Mouse (Mus musculus) kidney, embryonic 15.5 days (tissue): ENCODE data around the gene Hsdl2. TPM values are rescaled to one million over a fixed set of nuclear protein-coding genes. Genes with fewer than 3 reads are reported as not detected.
A peak's percentile ranks its signal among the peaks of the same experiment; 100 is the strongest.

Experiments used
- ATAC-seq: fragments of 200-750 bp; cut with Nextera tagmentation; replicated peaks from 2 replicates; pipeline ENCODE4 v1.8.0; 2017; ENCODE audit warnings: moderate TSS enrichment; ENCODE audit not compliant: low FRiP score
- H3K27ac ChIP-seq: fragments of 300-500 bp; sonication (generic); 2 replicates; pipeline ENCODE4 v1.5.1; 2015; ENCODE audit warnings: mild to moderate bottlenecking, inconsistent platforms
- H3K27me3 ChIP-seq: fragments of 300-500 bp; sonication (generic); 2 replicates; pipeline ENCODE4 v1.6.1; 2015; ENCODE audit warnings: inconsistent platforms
- H3K36me3 ChIP-seq: fragments of 300-500 bp; sonication (generic); 2 replicates; pipeline ENCODE4 v1.6.1; 2015; ENCODE audit warnings: inconsistent platforms
- H3K4me1 ChIP-seq: fragments of 300-500 bp; sonication (generic); 2 replicates; pipeline ENCODE4 v1.6.1; 2015; ENCODE audit warnings: inconsistent platforms
- H3K4me2 ChIP-seq: fragments of 300-500 bp; sonication (generic); 2 replicates; pipeline ENCODE4 v1.6.1; 2015; ENCODE audit warnings: moderate library complexity, mild to moderate bottlenecking, inconsistent platforms
- H3K4me3 ChIP-seq: fragments of 300-500 bp; sonication (generic); replicated peaks from 2 replicates; pipeline ENCODE4 v1.5.1; 2015; ENCODE audit warnings: mild to moderate bottlenecking, inconsistent platforms
- H3K9ac ChIP-seq: fragments of 300-500 bp; sonication (generic); 2 replicates; pipeline ENCODE4 v1.6.1; 2015; ENCODE audit warnings: mild to moderate bottlenecking, inconsistent platforms
- H3K9me3 ChIP-seq: fragments of 300-500 bp; sonication (generic); replicated peaks from 2 replicates; pipeline ENCODE4 v1.6.1; 2016; ENCODE audit warnings: inconsistent platforms
- WGBS: fragments of 180-500 bp; shearing (Covaris S2); methylation state at CpG from one replicate; pipeline ENCODE4 v1.1.7; 2015; ENCODE audit warnings: mixed read lengths; 5-methylcytosine and 5-hydroxymethylcytosine counted together
- polyA plus RNA-seq: library from polyadenylated mRNA; unstranded; fragments of >200 nt; fragmentation: Nextera tagmentation; extraction: Ambion mirVana; gene quantifications from 2 replicates; pipeline ENCODE4 v1.2.1, GENCODE M21; 2015

The Hsdl2 gene
- polyA plus RNA-seq, 1 experiment from 2014 or later = 24.1 TPM

DNA sequence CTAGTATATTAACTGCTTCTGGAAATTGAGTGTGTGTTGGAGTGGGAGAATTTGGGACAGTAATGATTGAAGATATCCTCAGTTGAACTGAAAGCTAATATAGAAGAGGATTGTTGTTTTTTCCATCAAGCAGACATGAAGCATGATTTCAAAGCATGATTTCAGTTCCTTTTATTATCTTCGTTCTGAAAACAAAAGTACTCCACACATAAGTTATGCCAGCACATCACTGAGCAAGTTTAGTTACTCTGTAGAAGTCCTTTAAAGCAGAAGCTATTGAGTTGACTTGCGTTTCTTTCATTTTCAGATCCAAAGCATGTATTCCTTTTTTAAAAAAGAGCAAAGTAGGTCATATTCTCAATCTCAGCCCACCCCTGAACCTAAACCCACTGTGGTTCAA is 15.2 kb downstream of the Hsdl2 start:
- Histone ChIP-seq H3K4me2 (no peak overlapping the region), H3K4me1 (no peaks in the 10 kb centered on the region), H3K36me3 (0 out of 2 replicates have a peak, but pooled peaks cover 5% of the 10 kb centered on the region), H3K4me3 (no peak overlapping the region), H3K27ac (no peak overlapping the region), H3K9me3 (no peaks in the 10 kb centered on the region), H3K27me3 (no peaks in the 10 kb centered on the region), H3K9ac (no peak overlapping the region)
- WGBS = 80% methylated on average over 2 of the region's 2 CpGs
- no peak for ATAC-seq

DNA sequence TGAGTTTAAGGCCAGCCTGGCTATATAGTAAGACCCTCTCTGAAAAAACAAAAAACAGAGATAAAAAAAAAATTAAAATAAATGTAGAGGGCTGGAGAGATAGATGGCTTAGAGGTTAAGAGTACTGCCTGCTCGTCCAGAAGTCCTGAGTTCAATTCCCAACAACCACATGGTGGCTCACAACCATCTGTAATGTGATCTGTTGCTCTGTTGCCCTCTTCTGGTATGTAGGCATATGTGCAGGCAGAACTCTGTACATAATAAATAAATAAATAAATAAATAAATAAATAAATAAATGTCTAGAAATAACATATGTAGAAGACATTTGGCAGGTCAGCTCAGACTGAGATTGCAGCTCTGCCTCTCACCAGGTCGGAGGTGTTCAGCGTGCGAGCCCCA is 21.3 kb downstream of the Hsdl2 start:
- Histone ChIP-seq H3K4me1 (no peaks in the 10 kb centered on the region), H3K9me3 (no peaks in the 10 kb centered on the region), H3K4me2 (no peak overlapping the region), H3K9ac (no peak overlapping the region), H3K27ac (no peak overlapping the region), H3K27me3 (no peaks in the 10 kb centered on the region), H3K4me3 (no peak overlapping the region), H3K36me3 (no peaks in the 10 kb centered on the region)
- no peak for ATAC-seq
- 88% methylated on average over 4 of the region's 4 CpGs for WGBS

DNA sequence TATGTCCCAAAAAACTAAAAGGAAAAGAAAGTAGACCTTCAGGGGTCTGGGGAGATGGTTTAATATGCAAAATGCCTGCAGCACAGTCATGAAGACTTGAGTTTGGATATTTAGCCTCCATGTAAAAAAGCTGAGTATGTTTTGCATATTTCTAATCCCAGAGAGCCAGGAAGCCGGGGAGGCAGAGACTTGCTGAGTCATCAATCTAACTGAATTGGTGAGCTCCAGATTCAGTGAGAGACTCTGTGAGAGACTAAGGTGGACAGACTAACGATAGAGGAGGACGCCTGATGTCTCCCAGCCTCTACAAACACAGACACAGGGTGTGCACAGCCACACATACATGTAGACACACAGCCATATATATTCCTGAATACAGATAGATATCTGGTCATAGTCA is 23.5 kb downstream of the Hsdl2 start:
- H3K27me3 ChIP-seq = no peaks in the 10 kb centered on the region
- no peaks in the 10 kb centered on the region for H3K9me3 ChIP-seq
- H3K9ac ChIP-seq = no peak overlapping the region
- no peak overlapping the region for H3K4me3 ChIP-seq
- no peak overlapping the region for H3K27ac ChIP-seq
- 69% methylated on average over 3 of the region's 3 CpGs for WGBS
- H3K4me2 ChIP-seq = no peak overlapping the region
- no peak for ATAC-seq
- H3K36me3 ChIP-seq = no peaks in the 10 kb centered on the region
- no peaks in the 10 kb centered on the region for H3K4me1 ChIP-seq

DNA sequence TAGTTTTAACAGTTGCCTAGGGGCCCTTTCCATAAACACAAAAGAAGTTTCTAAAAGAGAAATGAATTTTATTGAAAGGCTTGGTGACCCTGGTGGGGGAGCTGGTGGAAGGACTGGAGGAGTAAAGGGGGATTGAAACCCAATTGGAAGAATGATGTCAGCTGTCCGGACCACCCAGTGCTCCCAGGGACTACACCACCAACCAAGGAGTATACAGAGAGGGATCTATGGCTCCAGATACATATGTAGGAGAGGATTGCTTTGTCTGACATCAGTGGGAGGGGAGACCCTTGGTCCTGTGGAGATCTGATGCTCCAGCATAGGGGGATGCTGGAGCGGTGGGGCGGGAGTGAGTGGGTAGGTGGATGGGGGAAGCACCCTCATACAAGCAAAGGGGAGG is 24.1 kb downstream of the Hsdl2 start:
- Histone ChIP-seq H3K4me1 (no peaks in the 10 kb centered on the region), H3K36me3 (no peaks in the 10 kb centered on the region), H3K9me3 (no peaks in the 10 kb centered on the region), H3K4me3 (no peak overlapping the region), H3K27me3 (no peaks in the 10 kb centered on the region), H3K27ac (no peak overlapping the region), H3K9ac (no peak overlapping the region), H3K4me2 (no peak overlapping the region)
- WGBS = 93% methylated on average over 3 of the region's 3 CpGs
- ATAC-seq = no peak

DNA sequence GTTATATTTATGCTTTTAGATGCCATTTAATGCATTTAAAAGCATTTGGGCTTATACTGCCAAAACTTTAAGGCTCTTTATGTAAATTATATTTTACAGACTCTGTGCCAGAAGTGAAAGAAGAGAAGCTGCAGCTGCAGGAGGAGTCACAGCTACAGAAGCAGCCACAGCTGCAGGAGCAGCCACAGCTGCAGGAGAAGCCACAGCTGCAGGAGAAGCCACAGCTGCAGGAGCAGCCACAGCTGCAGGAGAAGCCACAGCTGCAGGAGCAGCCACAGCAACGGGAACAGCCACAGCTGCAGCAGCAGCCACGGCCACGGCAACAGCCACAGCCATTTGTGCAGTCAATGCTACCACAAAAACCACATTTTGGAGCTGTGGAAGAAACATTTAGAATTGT is 29.0 kb downstream of the Hsdl2 start:
- no peak overlapping the region for H3K4me3 ChIP-seq
- WGBS = 77% methylated on average over 3 of the region's 3 CpGs
- no peaks in the 10 kb centered on the region for H3K27me3 ChIP-seq
- H3K27ac ChIP-seq = no peak overlapping the region
- ATAC-seq = no peak
- no peaks in the 10 kb centered on the region for H3K9me3 ChIP-seq
- no peak overlapping the region for H3K4me2 ChIP-seq
- no peaks in the 10 kb centered on the region for H3K4me1 ChIP-seq
- H3K9ac ChIP-seq = no peak overlapping the region
- H3K36me3 ChIP-seq = peaks cover 3% of the 10 kb centered on the region; the same call in 1 of the 2 replicates

DNA sequence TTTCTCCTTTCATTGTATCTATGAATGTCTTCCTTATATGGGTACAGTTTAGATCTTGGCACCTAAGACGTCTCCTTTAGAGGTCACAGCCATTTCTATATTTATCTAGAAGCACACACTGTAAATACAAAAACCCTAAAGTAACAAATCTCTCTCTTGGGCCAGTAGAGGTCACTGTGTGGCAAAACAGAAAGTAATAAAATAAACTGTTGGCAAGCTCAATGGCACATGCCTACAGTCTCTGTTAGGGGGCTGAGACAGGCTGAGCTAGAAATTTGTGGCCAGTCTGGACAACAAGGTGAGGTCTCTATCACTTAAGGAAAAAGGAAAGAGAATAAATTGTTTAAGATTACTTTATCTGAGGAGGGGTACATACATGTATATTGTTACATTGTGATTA is 33.6 kb downstream of the Hsdl2 start:
- Histone ChIP-seq H3K4me2 (no peak overlapping the region), H3K4me1 (no peaks in the 10 kb centered on the region), H3K9me3 (no peaks in the 10 kb centered on the region), H3K27ac (no peak overlapping the region), H3K27me3 (no peaks in the 10 kb centered on the region), H3K9ac (no peak overlapping the region), H3K4me3 (no peak overlapping the region), H3K36me3 (peaks cover 3% of the 10 kb centered on the region; the same call in 1 of the 2 replicates)
- ATAC-seq = no peak
- 38% methylated on average over 1 of the region's 1 CpGs for WGBS

DNA sequence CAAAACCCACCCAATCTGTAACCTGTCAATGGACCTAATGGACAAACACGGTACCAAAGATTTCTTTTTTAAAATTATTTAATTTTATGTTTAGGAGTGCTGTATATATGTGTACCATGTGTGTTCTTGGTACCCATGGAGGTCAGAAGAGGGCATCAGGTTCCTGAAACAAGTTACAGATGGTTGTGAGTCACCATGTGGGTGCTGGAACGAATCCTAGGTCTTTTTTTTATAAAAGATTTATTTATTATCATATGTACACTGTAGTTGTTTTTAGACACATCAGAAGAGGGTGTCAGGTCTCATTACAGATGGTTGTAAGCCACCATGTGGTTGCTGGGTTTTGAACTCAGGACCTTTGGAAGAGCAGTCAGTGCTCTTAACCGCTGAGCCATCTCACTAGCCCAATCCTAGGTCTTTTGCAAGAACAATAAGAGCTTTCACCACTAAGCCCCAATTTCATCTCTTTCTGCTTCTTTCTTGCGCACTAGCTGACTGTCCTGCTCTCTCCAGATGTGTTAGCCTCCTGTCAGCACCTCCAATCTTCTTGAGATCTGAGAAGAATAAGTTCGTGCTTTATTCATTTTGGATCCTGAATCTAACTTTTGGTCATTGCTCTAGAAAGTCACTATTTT is 38.4 kb downstream of the Hsdl2 start:
- no peaks in the 10 kb centered on the region for H3K4me1 ChIP-seq
- ATAC-seq = no peak

DNA sequence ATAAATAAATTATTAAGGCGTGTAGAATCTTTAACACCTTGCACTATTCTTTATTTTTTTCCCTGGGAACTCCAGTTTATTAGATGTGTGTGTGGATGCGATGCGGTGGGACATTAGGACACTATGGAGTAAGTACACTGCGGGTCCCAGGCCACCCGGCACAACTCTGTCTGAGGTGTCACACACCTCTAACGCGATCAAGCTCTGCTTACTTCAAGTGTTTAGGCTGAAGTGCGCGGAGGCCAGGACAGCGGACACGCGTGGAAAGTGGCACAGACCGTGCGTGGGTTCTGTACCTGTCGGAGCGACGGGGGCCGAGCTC is 44.3 kb downstream of the Hsdl2 start:
- peak; percentile 80 for ATAC-seq
- Histone ChIP-seq H3K4me2 (peak overlapping the region; percentile 74), H3K9ac (peak overlapping the region; percentile 90), H3K27ac (peak overlapping the region; percentile 91), H3K4me3 (peak overlapping the region; percentile 97), H3K9me3 (no peaks in the 10 kb centered on the region), H3K36me3 (no peaks in the 10 kb centered on the region), H3K27me3 (no peaks in the 10 kb centered on the region), H3K4me1 (peaks cover 22% of the 10 kb centered on the region)
- 1% methylated on average over 18 of the region's 18 CpGs for WGBS

More for the DNA sequence above, 38.4 kb downstream of the Hsdl2 start:
- no peak overlapping the region for H3K27ac ChIP-seq
- no peak overlapping the region for H3K4me3 ChIP-seq
- H3K9me3 ChIP-seq = no peaks in the 10 kb centered on the region
- no peak overlapping the region for H3K4me2 ChIP-seq
- 89% methylated on average over 5 of the region's 5 CpGs for WGBS
- H3K9ac ChIP-seq = no peak overlapping the region
- H3K27me3 ChIP-seq = no peaks in the 10 kb centered on the region
- H3K36me3 ChIP-seq = no peaks in the 10 kb centered on the region

DNA sequence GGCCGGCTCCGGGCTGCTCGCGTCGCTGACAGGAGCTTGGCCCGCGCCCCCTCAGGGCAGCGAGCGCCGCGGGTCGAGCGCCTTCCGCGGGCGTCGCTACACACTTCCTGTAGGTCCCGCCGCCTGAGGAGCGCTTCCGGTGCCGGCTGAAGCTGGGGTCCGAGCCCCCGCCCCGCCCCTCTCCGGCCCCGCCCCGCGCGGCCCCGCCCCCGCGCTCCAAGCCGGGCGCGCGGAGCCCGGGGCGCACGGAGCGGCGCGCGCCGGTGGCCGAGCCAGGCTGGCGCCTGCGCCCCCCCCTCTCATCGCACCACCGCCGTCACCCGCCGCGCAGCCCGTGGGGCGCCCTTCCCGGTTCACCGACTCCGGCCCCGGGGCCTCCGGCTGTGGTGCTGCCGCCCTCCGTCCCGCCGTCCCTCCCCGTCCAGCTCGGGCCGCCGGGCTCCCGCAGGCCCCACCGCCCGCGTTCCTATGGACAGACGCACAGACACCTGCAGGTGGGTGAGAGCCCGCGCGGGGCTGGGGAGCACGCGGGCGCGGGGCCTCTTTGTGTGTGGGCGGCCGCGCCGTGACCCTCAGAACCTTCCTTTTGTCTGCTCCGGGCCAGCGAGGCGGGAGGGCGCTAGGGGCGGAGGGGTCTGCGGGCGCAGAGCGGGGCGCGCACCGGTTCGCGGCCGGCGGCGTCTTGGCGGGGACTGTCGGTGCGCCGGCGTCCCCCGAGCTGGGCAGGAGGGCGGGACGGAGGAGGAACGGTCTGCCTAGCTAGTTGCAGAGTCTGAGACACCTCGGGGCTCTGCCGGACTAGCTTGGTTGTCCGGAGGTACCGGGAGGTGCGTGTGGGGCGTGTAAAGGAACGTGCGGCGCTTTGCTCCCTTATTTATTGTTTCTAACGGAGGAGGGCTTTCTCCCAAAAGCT is 44.9 kb downstream of the Hsdl2 start, which contains the start of gene E130308A19Rik:
E130308A19Rik (plus strand) TSS at position 214 of the 913 bp plus-strand sequence.
- Histone ChIP-seq H3K27me3 (no peaks in the 10 kb centered on the region), H3K36me3 (no peaks in the 10 kb centered on the region), H3K27ac (peak within 1 kb of the TSS; percentile 91), H3K4me1 (peaks cover 22% of the 10 kb centered on the region), H3K9me3 (no peaks in the 10 kb centered on the region), H3K4me2 (peak within 1 kb of the TSS; percentile 74), H3K4me3 (peak within 1 kb of the TSS; percentile 97), H3K9ac (peak within 1 kb of the TSS; percentile 90)
- under 1% methylated on average over 73 of the region's 120 CpGs for WGBS
- ATAC-seq = peak; percentile 96

DNA sequence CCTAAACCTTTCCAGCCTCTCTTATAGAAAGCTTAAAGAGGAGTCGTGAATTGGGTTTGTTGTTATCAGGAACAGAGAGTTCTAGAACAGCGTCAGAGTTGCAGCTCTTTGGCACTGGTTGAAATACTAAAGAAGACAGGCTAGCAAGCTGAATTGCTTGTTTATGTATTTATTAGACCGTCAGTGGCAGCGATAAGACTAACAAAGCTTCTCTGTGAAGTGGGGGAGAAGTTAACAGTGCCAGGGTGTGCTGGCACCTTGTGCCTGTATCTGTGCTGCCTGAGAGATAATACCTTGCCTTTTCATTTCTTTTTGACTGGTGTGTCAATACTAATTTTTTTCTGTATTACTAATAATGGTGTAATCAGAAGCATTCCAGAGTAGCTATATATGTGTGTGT is 46.9 kb downstream of the Hsdl2 start:
- ATAC-seq = no peak
- H3K9me3 ChIP-seq = no peaks in the 10 kb centered on the region
- H3K27me3 ChIP-seq = no peaks in the 10 kb centered on the region
- H3K4me1 ChIP-seq = peaks cover 22% of the 10 kb centered on the region
- H3K36me3 ChIP-seq = no peaks in the 10 kb centered on the region
- H3K27ac ChIP-seq = no peak overlapping the region
- 66% methylated on average over 4 of the region's 4 CpGs for WGBS
- no peak overlapping the region for H3K4me3 ChIP-seq
- no peak overlapping the region for H3K9ac ChIP-seq
- H3K4me2 ChIP-seq = no peak overlapping the region

DNA sequence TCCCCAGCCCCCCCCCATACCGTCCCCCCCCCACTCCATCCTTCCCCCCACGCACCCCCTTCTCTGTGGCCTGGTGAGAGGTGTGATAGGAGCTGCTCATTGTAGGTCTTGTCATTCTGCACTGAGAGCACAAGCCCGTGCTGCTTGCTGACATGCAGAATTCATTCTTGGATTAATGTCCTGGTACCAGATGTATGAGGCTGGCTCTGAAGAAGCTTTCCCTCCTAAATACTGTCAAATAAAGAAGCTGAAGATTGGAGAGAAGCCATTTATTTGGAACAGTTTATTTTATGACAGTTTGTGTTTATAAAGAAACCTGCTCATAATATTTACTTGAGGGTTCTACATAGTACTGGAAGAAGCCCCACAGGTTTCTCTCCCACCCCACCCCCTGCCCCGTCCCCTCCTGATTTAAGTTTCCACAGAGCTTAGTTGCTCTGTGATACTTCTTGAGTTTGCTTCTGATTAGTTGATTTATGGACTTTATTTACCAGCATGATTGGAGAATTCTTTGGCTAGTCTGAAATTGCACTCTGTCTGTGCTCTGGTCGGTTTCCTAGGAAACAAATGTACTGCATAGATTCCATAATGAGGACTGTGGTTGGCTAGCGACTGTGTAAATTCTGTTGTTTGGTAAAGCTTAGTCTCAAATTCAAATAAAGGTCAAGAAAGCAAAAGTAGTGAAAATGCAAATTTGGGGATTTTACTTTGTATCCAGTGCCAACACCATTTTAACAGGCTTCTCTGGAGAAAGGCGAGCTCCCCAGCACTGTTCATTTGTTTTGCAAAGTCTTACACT is 47.9 kb downstream of the Hsdl2 start:
- Histone ChIP-seq H3K4me2 (no peak overlapping the region), H3K27me3 (no peaks in the 10 kb centered on the region), H3K27ac (no peak overlapping the region), H3K4me3 (no peak overlapping the region), H3K36me3 (no peaks in the 10 kb centered on the region), H3K4me1 (peaks cover 22% of the 10 kb centered on the region), H3K9me3 (no peaks in the 10 kb centered on the region), H3K9ac (no peak overlapping the region)
- ATAC-seq = no peak
- WGBS = 31% methylated on average over 7 of the region's 7 CpGs

DNA sequence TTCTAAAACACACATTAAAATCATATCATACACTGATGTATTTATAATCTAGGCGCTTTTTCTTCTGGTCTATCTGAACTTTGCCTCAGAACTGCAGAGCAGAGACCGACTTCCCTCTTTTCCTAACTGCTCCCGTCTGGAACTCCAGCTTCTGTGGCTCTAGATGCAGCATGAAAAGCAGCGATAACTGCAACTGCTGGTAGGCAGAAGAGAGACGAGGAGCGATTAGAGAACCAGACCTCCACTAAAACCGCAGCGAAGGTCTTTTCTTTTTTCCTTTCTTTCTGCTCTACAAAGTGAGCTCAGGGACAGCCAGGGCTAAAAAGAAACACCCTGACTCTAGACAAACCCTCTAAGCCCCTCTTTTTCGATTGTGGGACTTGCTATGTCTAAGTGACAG is 48.8 kb downstream of the Hsdl2 start:
- Histone ChIP-seq H3K4me2 (no peak overlapping the region), H3K9ac (no peak overlapping the region), H3K9me3 (no peaks in the 10 kb centered on the region), H3K4me3 (no peak overlapping the region), H3K27me3 (no peaks in the 10 kb centered on the region), H3K27ac (no peak overlapping the region), H3K36me3 (no peaks in the 10 kb centered on the region), H3K4me1 (peaks cover 22% of the 10 kb centered on the region)
- no peak for ATAC-seq
- 77% methylated on average over 9 of the region's 9 CpGs for WGBS
